Comparison of ENCODE assay signal across 19 mouse cellular contexts in genomic region chr7:113436312-113436711, GRCm38 (mm10). TPM values are rescaled to one million over a fixed set of nuclear protein-coding genes. Genes with fewer than 3 reads are reported as not detected.
DNase-seq lines count a peak whose midpoint lies in the region; ATAC-seq lines count a peak whose summit lies in the region.
"Had no signal": no experiment of that assay in that cellular context is flagged by ENCODE, and none has a peak within 500 bp of the region (broad histone marks: within the 10 kb centered on the region; RNA-seq: fewer than 3 reads in every experiment).

No protein-coding gene starts in this region.

- H3K27ac ChIP-seq in stomach, embryonic 16.5 days (ENCODE audit: low read length), result peak overlapping the region; percentile 33; the same call in 1 of the 2 replicates
- H3K27ac ChIP-seq in midbrain, embryonic 16.5 days (ENCODE audit: low read length), result no peak overlapping the region
- H3K27ac ChIP-seq: forebrain, embryonic 15.5 days; gastrocnemius, adult 2 months; heart, embryonic 10.5 days; kidney, postnatal 0 days; liver, embryonic 12.5 days had no signal

- no peaks in the 10 kb centered on the region for H3K36me3 ChIP-seq in stomach, embryonic 16.5 days (ENCODE audit: control insufficient read depth, insufficient read depth, low read length)
- no peaks in the 10 kb centered on the region for H3K36me3 ChIP-seq in midbrain, embryonic 16.5 days (ENCODE audit: control insufficient read depth, insufficient read depth, low read length)
- H3K36me3 ChIP-seq: forebrain, embryonic 15.5 days; heart, embryonic 10.5 days; liver, embryonic 12.5 days had no signal

- WGBS in stomach, embryonic 16.5 days, result 59% methylated on average over 10 of the region's 10 CpGs
- 88% methylated on average over 10 of the region's 10 CpGs for WGBS in midbrain, embryonic 16.5 days

- peak; percentile 28 for DNase-seq in adrenal gland, adult 2 months
- no peak for DNase-seq in adrenal gland, adult (ENCODE audit: inconsistent age in 2 of 2, low spot score in 1 of 2)
- peak; percentile 9 for DNase-seq in ZHBTc4 (ENCODE audit: low read depth, low spot score)
- peak; percentile 29 for DNase-seq in lung, postnatal 14 days
- no peak for DNase-seq in spleen, postnatal 4 days (ENCODE audit: low spot score in 2 of 2)
- DNase-seq in cerebellum, adult 18-20 months, result no peak
- DNase-seq: adrenal gland, postnatal 10 days; cerebellum, postnatal 14 days; gastrocnemius, adult 2 months; heart, postnatal 36 days; thymus, adult 2 months had no signal

- H3K4me1 ChIP-seq in stomach, embryonic 16.5 days (ENCODE audit: control insufficient read depth, insufficient read depth, low read length), result no peaks in the 10 kb centered on the region
- no peaks in the 10 kb centered on the region for H3K4me1 ChIP-seq in midbrain, embryonic 16.5 days (ENCODE audit: control insufficient read depth, insufficient read depth, low read length)
- H3K4me1 ChIP-seq: forebrain, embryonic 15.5 days; heart, embryonic 10.5 days; liver, embryonic 12.5 days had no signal

- H3K9me3 ChIP-seq in stomach, embryonic 16.5 days (replicated peaks; ENCODE audit: control insufficient read depth, low read length), result no peaks in the 10 kb centered on the region; the same call in 1 of the 2 replicates
- H3K9me3 ChIP-seq in midbrain, embryonic 16.5 days (replicated peaks; ENCODE audit: control insufficient read depth, low read length, poor library complexity, severe bottlenecking), result 0 out of 2 replicates have a peak, but pooled peaks cover 3% of the 10 kb centered on the region
- H3K9me3 ChIP-seq: forebrain, embryonic 15.5 days; heart, embryonic 10.5 days; liver, embryonic 12.5 days had no signal

- H3K27me3 ChIP-seq in stomach, embryonic 16.5 days (ENCODE audit: control insufficient read depth, insufficient read depth, low read length), result no peaks in the 10 kb centered on the region
- H3K27me3 ChIP-seq in midbrain, embryonic 16.5 days (ENCODE audit: control insufficient read depth, insufficient read depth, low read depth, low read length), result no peaks in the 10 kb centered on the region
- H3K27me3 ChIP-seq: forebrain, embryonic 15.5 days; liver, embryonic 12.5 days had no signal

- H3K4me3 ChIP-seq in stomach, embryonic 16.5 days (replicated peaks; ENCODE audit: low read length), result no peak overlapping the region
- no peak overlapping the region for H3K4me3 ChIP-seq in midbrain, embryonic 16.5 days (ENCODE audit: low read depth, low read length)
- H3K4me3 ChIP-seq: forebrain, embryonic 15.5 days; gastrocnemius, adult 2 months; heart, embryonic 10.5 days; liver, embryonic 12.5 days had no signal

- no peak overlapping the region for H3K9ac ChIP-seq in stomach, embryonic 16.5 days (ENCODE audit: low read length)
- no peak overlapping the region for H3K9ac ChIP-seq in midbrain, embryonic 16.5 days (ENCODE audit: low read depth, low read length)
- H3K9ac ChIP-seq: forebrain, embryonic 15.5 days; liver, embryonic 12.5 days had no signal

- H3K4me2 ChIP-seq in stomach, embryonic 16.5 days (ENCODE audit: low read depth, low read length), result no peak overlapping the region
- no peak overlapping the region for H3K4me2 ChIP-seq in midbrain, embryonic 16.5 days (ENCODE audit: low read length)
- H3K4me2 ChIP-seq: forebrain, embryonic 15.5 days; liver, embryonic 12.5 days had no signal

- peak; percentile 80; the same call in 1 of the 2 replicates for ATAC-seq in stomach, embryonic 16.5 days (ENCODE audit: insufficient read depth, low FRiP score)
- ATAC-seq in midbrain, embryonic 16.5 days, result no peak
- ATAC-seq: forebrain, embryonic 15.5 days; liver, embryonic 12.5 days had no signal

RNA-seq across cellular contexts. Expression of gene Pth, which starts 47.9 kb away (rescaled TPM):
- total RNA-seq in adrenal gland, adult 2 months (2021), result not detected
- not detected in 2 replicates for polyA plus RNA-seq in adrenal gland, adult 2 months (2012; rRNA removed)
- not detected in 2 replicates for polyA plus RNA-seq in stomach, embryonic 16.5 days (2015; fragmentation: Nextera tagmentation; extraction: Ambion mirVana)
- not detected in 2 replicates for polyA plus RNA-seq in midbrain, embryonic 16.5 days (2015; fragmentation: Nextera tagmentation; extraction: Ambion mirVana)
- total RNA-seq: adrenal gland, postnatal 10 days; ES-E14; gastrocnemius, adult 2 months; heart, postnatal 36 days; left cerebral cortex, postnatal 10 days had no signal
- polyA plus RNA-seq: forebrain, embryonic 15.5 days; heart, embryonic 10.5 days; kidney, postnatal 0 days; liver, embryonic 12.5 days had no signal

Comparison
In these comparisons a context has a peak if more than half of its experiments do, and no peak if none do; other contexts are left out.
1. DNase-seq: peak in adrenal gland, adult 2 months (single experiment), ZHBTc4 (single experiment) and lung, postnatal 14 days (single experiment); none in adrenal gland, adult (0 of 2), spleen, postnatal 4 days (0 of 2) and cerebellum, adult 18-20 months (0 of 2).